Mouse (Mus musculus): ENCODE results near the gene Ckap4.
A peak's percentile ranks its signal among the peaks of the same experiment; 100 is the strongest.
"Not testable (repeated sequence)": the region's sequence is repeated elsewhere in the genome, so short reads cannot be mapped to it uniquely, and the experiment has no call there.

Ckap4 gene

DNA sequence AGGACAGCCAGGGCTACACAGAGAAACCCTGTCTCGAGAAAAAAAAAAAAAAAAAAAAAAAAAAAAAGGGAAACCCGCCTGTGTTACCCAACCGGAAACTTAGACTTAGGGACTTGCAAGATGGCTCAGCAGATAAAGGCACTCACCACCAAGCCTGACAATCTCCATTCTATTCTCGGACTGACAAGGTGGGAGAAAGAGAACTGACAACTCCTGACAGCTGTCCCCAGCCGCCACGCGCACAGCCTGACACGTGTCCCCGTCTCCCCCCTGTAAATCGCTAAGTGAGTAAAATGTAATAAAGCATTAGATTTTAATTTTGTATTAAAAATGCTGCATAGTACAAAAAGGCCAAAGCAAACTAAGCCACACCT is 16.0 kb upstream of the Ckap4 start:
- no peak for DNase-seq (ENCODE audit: low read depth in 1 of 2, low spot score in 2 of 2)

GRCm38 (mm10) chr10:84549146-84549919 is 15.5 kb upstream of the Ckap4 start:
- no peak for DNase-seq (ENCODE audit: low read depth in 1 of 2, low spot score in 2 of 2)

DNA sequence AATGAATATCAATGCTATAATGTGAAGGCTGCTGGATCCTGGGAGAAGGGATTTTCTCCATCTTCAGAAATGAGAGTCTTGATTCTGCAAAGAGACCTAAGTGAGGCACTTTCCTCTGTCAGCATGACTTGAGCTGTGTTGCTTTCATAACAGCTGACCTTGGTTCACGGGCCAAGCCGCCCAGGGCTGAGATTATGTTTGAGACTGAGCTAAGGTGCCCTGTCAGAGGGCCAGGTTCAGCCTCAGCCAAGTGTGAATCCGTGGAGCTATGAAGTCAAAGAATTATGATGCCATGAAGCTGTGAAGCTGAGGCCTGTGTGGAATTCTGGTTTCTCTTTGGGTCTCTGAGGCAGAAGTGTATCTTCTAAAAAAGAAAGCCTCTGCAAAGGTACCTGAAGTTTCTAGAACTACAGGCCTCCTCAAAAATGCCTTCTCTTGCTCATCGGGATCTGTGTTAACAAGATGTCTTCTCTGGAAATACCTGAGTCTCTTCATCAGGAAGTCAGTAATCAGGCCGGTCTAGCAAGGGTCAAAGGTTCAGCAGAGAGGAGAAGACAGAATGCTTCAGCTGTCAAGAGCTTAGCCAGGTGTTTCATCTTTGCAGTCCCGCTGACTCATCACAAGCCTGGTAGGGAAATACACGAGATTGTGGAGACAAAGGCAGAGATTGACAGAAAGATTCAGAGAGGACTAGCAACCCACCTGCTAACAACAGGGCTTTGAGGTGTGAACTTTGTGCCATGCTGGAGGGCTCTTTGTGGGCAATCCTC is 11.2 kb upstream of the Ckap4 start:
- no peak for DNase-seq (ENCODE audit: low read depth in 1 of 2, low spot score in 2 of 2)

- no peak for DNase-seq (ENCODE audit: low read depth in 1 of 2, low spot score in 2 of 2)
These were observed 9.2 kb upstream of the Ckap4 start for GRCm38 (mm10) chr10:84542802-84543658.

DNA sequence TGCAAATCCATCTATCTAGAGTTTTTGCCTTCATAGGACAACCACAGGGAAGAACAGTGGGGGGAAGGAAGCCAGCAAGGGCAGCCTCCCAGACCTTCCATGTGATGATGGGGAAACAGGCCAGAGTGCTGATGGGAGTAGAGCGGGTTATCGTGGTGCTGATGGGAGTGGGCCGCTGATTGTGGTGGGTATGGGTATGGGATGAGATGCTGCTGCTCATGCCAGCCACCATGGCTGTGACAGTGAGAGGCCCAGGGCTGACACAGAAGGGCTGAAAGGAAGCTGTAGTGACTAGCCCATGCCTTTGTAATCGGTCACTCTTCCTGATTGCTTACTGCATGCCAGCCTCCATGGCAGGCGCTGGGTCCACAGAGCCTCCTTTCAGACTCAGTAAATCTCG is 5.8 kb upstream of the Ckap4 start:
- DNase-seq (ENCODE audit: low read depth in 1 of 2, low spot score in 2 of 2) = no peak

DNA sequence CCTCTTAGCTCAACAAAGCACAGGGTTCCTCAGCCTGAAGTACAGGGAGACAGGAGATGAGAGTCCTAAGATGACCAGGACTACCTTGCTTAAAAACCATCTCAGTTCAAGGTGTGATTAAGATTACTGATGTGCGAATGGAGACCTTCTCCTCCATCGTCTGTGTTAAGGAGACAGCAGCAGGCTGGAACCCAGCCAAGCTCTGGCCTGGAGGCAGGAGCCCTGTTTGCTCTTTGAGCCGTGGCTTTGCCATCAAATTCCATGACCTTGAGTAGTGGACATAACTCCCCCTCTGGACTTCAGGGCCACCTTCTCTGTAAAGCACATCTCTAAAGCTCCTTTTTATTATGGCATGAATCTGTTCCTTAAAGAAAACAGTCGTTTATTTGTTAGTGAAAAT is 2.0 kb upstream of the Ckap4 start:
- DNase-seq (ENCODE audit: low read depth in 1 of 2, low spot score in 2 of 2) = no peak

DNA sequence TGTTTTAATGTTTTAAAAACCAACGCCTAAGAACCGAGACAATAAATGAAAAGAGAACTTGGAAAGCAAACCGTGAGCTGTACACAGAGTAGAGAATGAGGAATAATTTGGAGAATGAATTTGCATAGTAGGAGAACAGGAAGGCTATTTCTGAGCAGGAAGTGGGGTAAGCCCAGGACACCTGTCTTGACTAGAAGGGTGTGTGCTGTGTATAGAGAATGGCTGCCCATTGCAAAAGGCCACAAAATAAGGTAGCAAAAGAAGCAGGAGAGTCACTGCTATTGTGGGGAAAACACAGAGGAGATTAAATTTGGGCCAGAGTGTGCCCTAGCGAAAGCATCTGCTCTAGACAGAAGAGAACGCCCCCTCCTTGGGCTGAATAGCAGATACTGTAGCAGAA is 1.6 kb upstream of the Ckap4 start:
- no peak for DNase-seq (ENCODE audit: low read depth in 1 of 2, low spot score in 2 of 2)

GRCm38 (mm10) chr10:84532911-84533882 is 665 bp downstream of the Ckap4 start:
- no peak for DNase-seq (ENCODE audit: low read depth in 1 of 2, low spot score in 2 of 2)

GRCm38 (mm10) chr10:84532191-84532889 is 1.5 kb downstream of the Ckap4 start:
- no peak for DNase-seq (ENCODE audit: low read depth in 1 of 2, low spot score in 2 of 2)

- no peak for DNase-seq (ENCODE audit: low read depth in 1 of 2, low spot score in 2 of 2)
These were observed 2.3 kb downstream of the Ckap4 start for GRCm38 (mm10) chr10:84531576-84531975.

DNA sequence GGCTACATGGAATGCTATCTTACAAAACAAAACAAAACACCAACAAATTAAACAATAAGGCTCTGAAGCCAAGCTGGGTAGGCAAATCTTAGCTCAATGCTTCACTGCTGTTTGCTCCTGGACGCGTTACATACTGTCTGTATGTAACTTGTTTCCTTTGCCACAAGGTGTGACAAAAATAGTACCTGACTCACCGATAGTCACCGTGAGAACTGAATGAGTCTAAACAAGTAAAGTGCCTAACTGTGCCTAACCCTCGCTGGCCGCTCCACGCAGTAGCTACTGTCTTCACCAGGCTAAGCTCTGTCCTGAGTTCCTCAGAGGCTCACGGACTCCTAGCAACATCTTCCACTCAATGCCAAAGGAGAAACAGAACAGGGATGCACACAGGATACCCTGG is 3.5 kb downstream of the Ckap4 start:
- no peak for DNase-seq (ENCODE audit: low read depth in 1 of 2, low spot score in 2 of 2)

DNA sequence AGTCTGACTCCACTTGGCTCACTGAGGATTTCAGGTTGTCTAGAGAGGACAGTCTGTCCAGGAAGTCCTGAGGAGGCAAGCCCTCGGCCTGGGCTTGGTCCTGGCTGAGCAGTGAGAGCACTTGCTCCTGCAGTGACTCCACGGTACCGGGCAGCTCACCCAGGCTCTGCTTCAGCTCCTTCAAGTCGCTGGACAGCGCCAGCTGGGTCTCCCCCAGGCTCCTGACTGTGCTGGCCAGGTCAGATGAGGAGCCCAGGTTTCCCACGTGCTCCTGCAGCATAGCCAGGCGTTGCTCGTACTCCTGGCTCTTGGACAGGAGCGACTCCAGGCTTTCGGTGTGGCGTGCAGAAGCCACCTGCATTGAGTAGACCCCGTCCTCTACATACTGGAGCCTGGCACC is 6.2 kb downstream of the Ckap4 start:
- no peak for DNase-seq (ENCODE audit: low read depth in 1 of 2, low spot score in 2 of 2)

- no peak for DNase-seq (ENCODE audit: low read depth in 1 of 2, low spot score in 2 of 2)
These were observed 6.8 kb downstream of the Ckap4 start for GRCm38 (mm10) chr10:84527070-84527469.

DNA sequence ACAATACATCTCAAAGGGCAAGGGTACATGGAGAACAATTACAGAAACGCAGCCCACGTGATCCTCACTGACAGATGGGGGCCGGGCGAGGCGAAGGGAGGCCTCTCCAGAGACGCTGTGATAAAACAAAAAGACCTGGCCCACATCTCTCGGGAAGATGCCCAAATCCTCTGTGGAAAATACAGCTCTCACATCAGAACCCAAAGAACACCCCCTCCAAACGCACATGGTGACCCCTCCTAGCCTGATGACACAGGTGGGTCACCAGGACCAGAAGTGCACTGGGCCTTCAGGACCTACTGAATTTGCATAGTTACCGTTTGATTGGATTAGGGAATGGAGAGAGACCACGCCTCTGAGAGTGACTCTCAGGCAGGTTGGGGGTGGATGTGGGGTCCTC is 7.4 kb downstream of the Ckap4 start:
- no peak for DNase-seq (ENCODE audit: low read depth in 1 of 2, low spot score in 2 of 2)

GRCm38 (mm10) chr10:84523682-84524081 is 10.2 kb downstream of the Ckap4 start:
- DNase-seq (ENCODE audit: low read depth in 1 of 2, low spot score in 2 of 2) = no peak

GRCm38 (mm10) chr10:84516414-84516927 is 17.4 kb downstream of the Ckap4 start:
- peak; percentile 60 to 64 for DNase-seq (ENCODE audit: low read depth in 1 of 2, low spot score in 2 of 2)

- not testable (repeated sequence) for DNase-seq (ENCODE audit: low read depth in 1 of 2, low spot score in 2 of 2)
These were observed 17.9 kb downstream of the Ckap4 start for GRCm38 (mm10) chr10:84515980-84516379.

GRCm38 (mm10) chr10:84515512-84515950 is 18.3 kb downstream of the Ckap4 start:
- peak in 1 of 2 experiments; percentile 65 for DNase-seq (ENCODE audit: low read depth in 1 of 2, low spot score in 2 of 2)

GRCm38 (mm10) chr10:84514038-84514578 is 19.8 kb downstream of the Ckap4 start:
- DNase-seq (ENCODE audit: low read depth in 1 of 2, low spot score in 2 of 2) = peak in 1 of 2 experiments; percentile 53

All from monocyte, adult 2 months (primary cell).